Mouse (Mus musculus): ENCODE measurements around the gene Trap1.

DNA sequence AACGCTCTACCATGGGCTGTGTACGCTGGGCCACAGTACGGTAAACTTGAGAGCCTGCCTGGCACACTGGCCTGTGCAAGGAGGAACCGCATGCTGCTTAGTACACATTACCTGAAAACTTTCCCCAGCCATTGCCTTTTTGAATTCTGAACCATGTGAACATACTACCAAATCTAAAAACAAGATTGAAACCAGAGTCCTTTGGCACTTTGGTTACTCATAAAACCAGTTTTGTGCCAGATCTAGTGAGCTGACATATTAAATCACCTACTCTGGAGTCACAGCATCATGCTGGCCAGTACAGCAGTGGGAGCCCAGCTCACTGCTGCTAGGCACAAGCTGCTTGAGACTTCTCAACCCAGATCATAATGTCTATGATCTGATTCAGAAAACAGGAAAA lies 36.0 kb downstream of the Trap1 start:
- TF ChIP-seq CTCF (IDR thresholded peaks at IDR 0.05; ENCODE audit: borderline replicate concordance, extremely low read depth, insufficient read depth, insufficient read length) (no peak), POLR2A (IDR thresholded peaks at IDR 0.05; ENCODE audit: borderline replicate concordance, extremely low read depth, insufficient read depth, insufficient read length, poor library complexity, severe bottlenecking) (no peak)
